Mouse (Mus musculus) hindbrain, embryonic 15.5 days (tissue): ENCODE measurements at regions not wholly inside any gene's neighbourhood (a gene's known extent, or its start where the extent isn't known, plus 50 kb on each side); places are given as distances from the start of the nearest gene placed in this dataset.

Experiments
- ATAC-seq: fragments of 200-750 bp; cut with Nextera tagmentation; 2 replicates; pipeline ENCODE4 v1.8.0; 2017; ENCODE audit warnings: low read depth, moderate number of reproducible peaks, moderate TSS enrichment; ENCODE audit not compliant: low FRiP score
- H3K27ac ChIP-seq: fragments of 300-500 bp; sonication (generic); replicated peaks from 2 replicates; pipeline ENCODE4 v1.5.1; 2015; ENCODE audit warnings: mild to moderate bottlenecking, inconsistent platforms
- H3K27me3 ChIP-seq: fragments of 300-500 bp; sonication (generic); 2 replicates; pipeline ENCODE4 v1.6.1; 2015; ENCODE audit warnings: control low read depth, inconsistent platforms
- H3K36me3 ChIP-seq: fragments of 300-500 bp; sonication (generic); 2 replicates; pipeline ENCODE4 v1.6.1; 2015; ENCODE audit warnings: control low read depth, inconsistent platforms
- H3K4me1 ChIP-seq: fragments of 300-500 bp; sonication (generic); replicated peaks from 2 replicates; pipeline ENCODE4 v1.6.1; 2015; ENCODE audit warnings: control low read depth, inconsistent platforms
- H3K4me2 ChIP-seq: fragments of 300-500 bp; sonication (generic); 2 replicates; pipeline ENCODE4 v1.6.1; 2015; ENCODE audit warnings: moderate library complexity, mild to moderate bottlenecking, inconsistent platforms
- H3K4me3 ChIP-seq: fragments of 300-500 bp; sonication (generic); 2 replicates; pipeline ENCODE4 v1.5.1; 2015; ENCODE audit warnings: mild to moderate bottlenecking, inconsistent platforms
- H3K9ac ChIP-seq: fragments of 300-500 bp; sonication (generic); 2 replicates; pipeline ENCODE4 v1.6.1; 2015; ENCODE audit warnings: inconsistent platforms
- H3K9me3 ChIP-seq: fragments of 300-500 bp; sonication (generic); 2 replicates; pipeline ENCODE4 v1.6.1; 2016; ENCODE audit warnings: control low read depth, inconsistent platforms
- WGBS: fragments of 180-500 bp; shearing (Covaris S2); methylation state at CpG from one replicate; pipeline ENCODE4 v1.1.7; 2015; 5-methylcytosine and 5-hydroxymethylcytosine counted together

GRCm38 (mm10) chr8:8772424-8772823, 82.1 kb upstream of the Arglu1 start:
- no peak for ATAC-seq
- no peaks in the 10 kb centered on the region for H3K36me3 ChIP-seq
- H3K27ac ChIP-seq = no peak overlapping the region
- no peak overlapping the region for H3K9ac ChIP-seq
- 78% methylated on average over 5 of the region's 5 CpGs for WGBS
- H3K4me3 ChIP-seq = no peak overlapping the region
- H3K27me3 ChIP-seq = no peaks in the 10 kb centered on the region
- H3K4me2 ChIP-seq = no peak overlapping the region
- no peaks in the 10 kb centered on the region for H3K9me3 ChIP-seq
- H3K4me1 ChIP-seq = no peaks in the 10 kb centered on the region

GRCm38 (mm10) chr8:8770397-8770796, 80.1 kb upstream of the Arglu1 start:
- WGBS = 84% methylated on average over 8 of the region's 8 CpGs
- H3K36me3 ChIP-seq = no peaks in the 10 kb centered on the region
- H3K27ac ChIP-seq = no peak overlapping the region
- no peak for ATAC-seq
- no peaks in the 10 kb centered on the region for H3K9me3 ChIP-seq
- H3K4me2 ChIP-seq = no peak overlapping the region
- no peak overlapping the region for H3K9ac ChIP-seq
- no peaks in the 10 kb centered on the region for H3K4me1 ChIP-seq
- no peaks in the 10 kb centered on the region for H3K27me3 ChIP-seq
- no peak overlapping the region for H3K4me3 ChIP-seq

GRCm38 (mm10) chr8:8762354-8762753, 72.0 kb upstream of the Arglu1 start:
- 59% methylated on average over 12 of the region's 12 CpGs for WGBS
- H3K9ac ChIP-seq = no peak overlapping the region
- H3K27ac ChIP-seq = peak overlapping the region; percentile 68; the same call in 1 of the 2 replicates
- H3K27me3 ChIP-seq = no peaks in the 10 kb centered on the region
- peak; percentile 65 for ATAC-seq
- no peak overlapping the region for H3K4me2 ChIP-seq
- H3K36me3 ChIP-seq = no peaks in the 10 kb centered on the region
- H3K4me1 ChIP-seq = no peaks in the 10 kb centered on the region
- H3K4me3 ChIP-seq = no peak overlapping the region
- H3K9me3 ChIP-seq = no peaks in the 10 kb centered on the region

GRCm38 (mm10) chr8:8758283-8758682, 68.0 kb upstream of the Arglu1 start:
- ATAC-seq = no peak

DNA sequence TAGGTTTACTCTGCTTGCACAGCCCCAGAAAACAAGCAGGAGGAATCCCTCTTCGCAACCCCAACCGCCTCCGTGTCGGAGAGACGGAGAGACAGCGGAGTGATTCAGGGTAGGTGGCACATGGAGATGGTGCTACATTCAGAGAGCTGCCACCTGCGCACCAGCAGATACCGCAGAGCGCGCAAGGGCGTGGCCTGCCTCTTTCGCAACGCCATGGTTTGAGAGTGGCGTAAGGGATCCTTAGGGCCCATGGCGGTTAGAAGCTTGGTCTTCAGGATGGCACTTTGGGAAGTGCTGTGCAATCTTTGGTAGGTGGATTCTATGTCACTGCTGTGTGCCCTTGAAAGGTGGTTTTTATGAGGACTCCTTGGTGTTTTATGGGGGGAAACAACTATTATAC, 60.9 kb upstream of the Arglu1 start:
- ATAC-seq = no peak
- WGBS = 92% methylated on average over 15 of the region's 15 CpGs

More at GRCm38 (mm10) chr8:8758283-8758682, 68.0 kb upstream of the Arglu1 start:
- Histone ChIP-seq H3K27me3 (no peaks in the 10 kb centered on the region), H3K9ac (no peak overlapping the region), H3K9me3 (no peaks in the 10 kb centered on the region), H3K4me1 (no peaks in the 10 kb centered on the region), H3K27ac (no peak overlapping the region), H3K36me3 (no peaks in the 10 kb centered on the region), H3K4me3 (no peak overlapping the region), H3K4me2 (no peak overlapping the region)
- WGBS = 84% methylated on average over 8 of the region's 8 CpGs

DNA sequence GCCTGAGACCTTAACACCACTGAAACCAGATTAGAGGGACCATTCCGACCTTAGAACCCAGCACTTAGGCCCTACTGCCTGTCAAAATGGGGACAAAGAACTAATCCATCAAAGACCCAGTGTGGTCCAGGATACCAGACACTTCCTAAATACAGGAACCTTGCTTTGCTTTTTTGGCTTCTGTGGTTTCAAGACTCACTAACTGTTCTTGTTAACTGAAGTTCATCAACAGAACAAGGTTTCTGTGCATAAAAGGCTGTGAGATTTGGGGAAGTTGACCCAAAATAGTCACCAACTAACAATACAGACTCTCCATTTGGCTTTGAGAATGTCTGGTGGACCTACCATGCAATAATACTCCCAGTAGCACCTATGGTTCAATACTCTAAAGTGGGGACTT, 56.4 kb upstream of the Arglu1 start:
- no peak for ATAC-seq
- Histone ChIP-seq H3K36me3 (no peaks in the 10 kb centered on the region), H3K9me3 (no peaks in the 10 kb centered on the region), H3K4me1 (no peaks in the 10 kb centered on the region), H3K4me3 (no peak overlapping the region), H3K27ac (no peak overlapping the region), H3K27me3 (no peaks in the 10 kb centered on the region), H3K4me2 (no peak overlapping the region), H3K9ac (no peak overlapping the region)
- 79% methylated on average over 1 of the region's 1 CpGs for WGBS

More for the DNA sequence above, 60.9 kb upstream of the Arglu1 start:
- no peak overlapping the region for H3K4me2 ChIP-seq
- H3K36me3 ChIP-seq = no peaks in the 10 kb centered on the region
- H3K9me3 ChIP-seq = no peaks in the 10 kb centered on the region
- H3K4me1 ChIP-seq = no peaks in the 10 kb centered on the region
- H3K27me3 ChIP-seq = no peaks in the 10 kb centered on the region
- H3K27ac ChIP-seq = no peak overlapping the region
- no peak overlapping the region for H3K9ac ChIP-seq
- no peak overlapping the region for H3K4me3 ChIP-seq

- 89% methylated on average over 9 of the region's 9 CpGs for WGBS
- no peak overlapping the region for H3K27ac ChIP-seq
- H3K9ac ChIP-seq = no peak overlapping the region
- no peaks in the 10 kb centered on the region for H3K36me3 ChIP-seq
- H3K9me3 ChIP-seq = no peaks in the 10 kb centered on the region
- no peak for ATAC-seq
- no peaks in the 10 kb centered on the region for H3K4me1 ChIP-seq
- no peak overlapping the region for H3K4me2 ChIP-seq
- no peak overlapping the region for H3K4me3 ChIP-seq
- H3K27me3 ChIP-seq = no peaks in the 10 kb centered on the region
Measured at GRCm38 (mm10) chr8:8745615-8746285, 55.4 kb upstream of the Arglu1 start.
